Mouse (Mus musculus) testis, adult 2 months (tissue): ENCODE data around the gene Gm11127. TPM values are rescaled to one million over a fixed set of nuclear protein-coding genes. Genes with fewer than 3 reads are reported as not detected.
"Not testable (repeated sequence)": the region's sequence is repeated elsewhere in the genome, so short reads cannot be mapped to it uniquely, and the experiment has no call there.

ENCODE experiments used
- H3K27ac ChIP-seq: fragments of 200-500 bp; 2 replicates; pipeline ENCODE4 v1.5.1; 2012; ENCODE audit warnings: low read depth, low read length; ENCODE audit not compliant: control insufficient read depth, insufficient read depth
- H3K27me3 ChIP-seq: fragments of 200-500 bp; 2 replicates; pipeline ENCODE4 v1.6.1; 2012; ENCODE audit warnings: mild to moderate bottlenecking, low read length, moderate library complexity; ENCODE audit not compliant: control insufficient read depth, insufficient read depth
- H3K36me3 ChIP-seq: fragments of 200-500 bp; 2 replicates; pipeline ENCODE4 v1.6.1; 2012; ENCODE audit warnings: mild to moderate bottlenecking, low read length; ENCODE audit not compliant: control insufficient read depth, insufficient read depth
- H3K4me1 ChIP-seq: fragments of 200-500 bp; 2 replicates; pipeline ENCODE4 v1.6.1; 2012; ENCODE audit warnings: low read length; ENCODE audit not compliant: control insufficient read depth, insufficient read depth
- H3K4me3 ChIP-seq: fragments of 200-500 bp; 2 replicates; pipeline ENCODE4 v1.5.1; 2012; ENCODE audit warnings: low read depth, mild to moderate bottlenecking, low read length, moderate library complexity, mixed read lengths; ENCODE audit not compliant: control insufficient read depth
- CTCF ChIP-seq: fragments of 200-500 bp; IDR thresholded peaks from 2 replicates; pipeline ENCODE4 v1.5.1; 2012; ENCODE audit warnings: low read depth, mild to moderate bottlenecking, inconsistent platforms, low read length, moderate library complexity; ENCODE audit not compliant: control insufficient read depth, insufficient read depth, insufficient replicate concordance
- POLR2A ChIP-seq: fragments of 200-500 bp; IDR thresholded peaks from 2 replicates; pipeline ENCODE4 v1.6.1; 2012; ENCODE audit warnings: low read depth, mild to moderate bottlenecking, inconsistent platforms, low read length, moderate library complexity; ENCODE audit not compliant: control insufficient read depth
- polyA plus RNA-seq: library from polyadenylated mRNA; depleted of rRNA; stranded (reverse); fragments of >200 nt; gene quantifications from 2 replicates; pipeline ENCODE4 v1.2.3, GENCODE M21; 2012

Gm11127 gene
- polyA plus RNA-seq, 1 experiment = 0.22 TPM

- not testable (repeated sequence) for H3K27me3 ChIP-seq, H3K36me3 ChIP-seq, H3K4me1 ChIP-seq
Measured at GRCm38 (mm10) chr17:36034524-36034923, 23.6 kb downstream of the Gm11127 start.

DNA sequence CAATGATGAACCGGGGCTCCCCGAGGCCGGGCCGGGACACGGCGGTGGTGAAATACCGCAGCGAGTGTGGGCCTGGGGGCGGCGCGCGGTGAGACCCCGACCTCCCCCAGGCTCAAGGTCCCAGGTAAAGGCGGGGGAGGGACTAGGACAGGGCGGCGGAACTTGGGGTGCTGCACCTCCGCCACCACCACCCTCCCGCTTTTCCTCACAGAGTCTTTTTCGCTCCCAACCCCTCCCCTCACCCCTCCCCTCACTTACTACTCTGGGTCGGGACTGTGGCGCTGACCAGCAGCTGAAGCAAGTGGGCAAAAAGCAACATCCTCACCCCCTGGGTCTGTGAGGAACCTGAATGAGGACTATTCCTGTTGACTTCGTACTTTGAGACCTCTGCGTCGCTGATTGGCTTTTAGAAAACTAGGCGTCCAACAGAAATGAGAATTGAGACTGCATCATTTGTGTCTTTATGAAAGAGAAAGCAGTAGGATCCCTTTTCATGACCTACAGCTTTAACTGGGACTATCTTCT, 25.8 kb downstream of the Gm11127 start, which contains the start of gene H2-T23:
TSS of gene H2-T23 (minus strand) at position 505 of the 525 bp plus-strand sequence.
- not testable (repeated sequence) for H3K27me3 ChIP-seq, H3K27ac ChIP-seq

More at GRCm38 (mm10) chr17:36034524-36034923, 23.6 kb downstream of the Gm11127 start:
- not testable (repeated sequence) for H3K27ac ChIP-seq, H3K4me3 ChIP-seq

GRCm38 (mm10) chr17:36031583-36032331, 26.4 kb downstream of the Gm11127 start:
- H3K27me3 ChIP-seq, H3K36me3 ChIP-seq, H3K4me1 ChIP-seq, H3K27ac ChIP-seq: not testable (repeated sequence)
- peak overlapping the region; percentile 58 for H3K4me3 ChIP-seq
- TF ChIP-seq CTCF = 0 out of 2 replicates have a peak, but pooled peaks have one; percentile 11

More for the DNA sequence above, 25.8 kb downstream of the Gm11127 start, which contains the start of gene H2-T23:
- not testable (repeated sequence) for H3K36me3 ChIP-seq, H3K4me1 ChIP-seq
- H3K4me3 ChIP-seq = peak within 1 kb of the TSS; percentile 58

DNA sequence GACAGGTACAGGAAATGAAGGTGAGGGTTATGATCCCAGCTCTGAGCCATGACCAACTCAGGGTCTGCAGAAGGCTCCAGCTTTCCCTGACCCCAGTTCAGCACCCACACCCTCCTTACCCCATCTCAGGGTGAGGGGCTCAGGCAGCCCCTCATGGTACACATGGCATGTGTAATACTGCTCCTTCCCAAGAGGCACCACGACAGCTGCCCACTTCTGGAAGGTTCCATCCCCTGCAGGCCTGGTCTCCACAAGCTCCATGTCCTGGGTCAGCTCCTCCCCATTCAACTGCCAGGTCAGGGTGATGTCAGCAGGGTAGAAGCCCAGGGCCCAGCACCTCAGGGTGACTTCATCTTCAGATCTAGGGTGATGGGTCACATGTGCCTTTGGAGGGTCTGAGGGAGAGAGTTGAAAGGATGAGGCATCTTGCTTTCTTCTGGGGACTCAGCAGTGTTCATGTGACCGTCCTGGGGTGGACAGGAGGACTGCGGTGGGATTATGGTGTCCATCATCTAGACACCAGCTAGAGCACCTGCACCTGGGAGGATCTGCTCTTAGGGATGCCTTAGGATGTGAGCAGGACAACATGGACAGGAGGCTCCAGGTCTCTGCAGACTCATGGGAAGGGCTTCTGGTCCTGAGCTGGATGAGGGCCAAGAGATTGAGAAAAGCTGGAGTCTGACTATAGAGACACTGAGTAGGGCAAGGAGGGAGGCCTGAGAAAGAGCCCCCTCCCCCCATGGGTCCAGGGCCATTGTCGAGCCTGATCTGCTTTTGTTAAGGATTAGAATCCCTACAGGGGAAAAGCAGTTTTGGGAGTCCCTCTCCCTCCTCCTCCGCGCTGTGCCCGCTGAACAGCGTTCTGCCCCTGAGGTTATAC, 27.2 kb downstream of the Gm11127 start:
- H3K36me3 ChIP-seq, H3K4me3 ChIP-seq, H3K27ac ChIP-seq, H3K4me1 ChIP-seq, H3K27me3 ChIP-seq: not testable (repeated sequence)

DNA sequence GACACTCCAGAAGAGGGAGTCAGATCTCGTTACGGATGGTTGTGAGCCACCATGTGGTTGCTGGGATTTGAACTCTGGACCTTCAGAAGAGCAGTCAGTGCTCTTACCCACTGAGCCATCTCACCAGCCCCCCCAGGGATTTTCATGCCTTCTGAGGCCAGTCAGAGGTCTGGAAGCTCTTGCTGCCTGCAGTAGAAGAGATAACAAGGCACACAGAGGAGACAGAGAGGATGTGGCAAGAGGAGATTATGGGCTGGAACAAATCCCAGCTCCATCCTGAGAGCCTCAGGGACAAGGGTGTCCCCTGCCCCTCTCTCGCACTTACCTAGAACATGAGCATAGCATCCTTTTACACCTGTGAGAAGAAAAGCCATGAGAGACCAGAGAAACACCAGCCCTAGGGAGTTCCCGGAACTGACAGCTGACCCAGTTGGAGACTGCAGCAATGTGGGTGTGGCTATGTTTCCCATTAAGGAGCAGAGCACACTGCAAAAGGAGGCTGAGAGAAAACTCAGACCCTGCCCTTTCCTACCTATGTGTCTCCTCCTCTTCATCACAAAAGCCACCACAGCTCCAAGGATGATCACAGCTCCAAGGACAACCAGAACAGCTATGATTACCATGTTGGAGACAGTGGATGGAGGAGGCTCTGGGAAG, 28.0 kb downstream of the Gm11127 start:
- H3K4me3 ChIP-seq, H3K36me3 ChIP-seq, H3K27me3 ChIP-seq, H3K27ac ChIP-seq, H3K4me1 ChIP-seq: not testable (repeated sequence)

DNA sequence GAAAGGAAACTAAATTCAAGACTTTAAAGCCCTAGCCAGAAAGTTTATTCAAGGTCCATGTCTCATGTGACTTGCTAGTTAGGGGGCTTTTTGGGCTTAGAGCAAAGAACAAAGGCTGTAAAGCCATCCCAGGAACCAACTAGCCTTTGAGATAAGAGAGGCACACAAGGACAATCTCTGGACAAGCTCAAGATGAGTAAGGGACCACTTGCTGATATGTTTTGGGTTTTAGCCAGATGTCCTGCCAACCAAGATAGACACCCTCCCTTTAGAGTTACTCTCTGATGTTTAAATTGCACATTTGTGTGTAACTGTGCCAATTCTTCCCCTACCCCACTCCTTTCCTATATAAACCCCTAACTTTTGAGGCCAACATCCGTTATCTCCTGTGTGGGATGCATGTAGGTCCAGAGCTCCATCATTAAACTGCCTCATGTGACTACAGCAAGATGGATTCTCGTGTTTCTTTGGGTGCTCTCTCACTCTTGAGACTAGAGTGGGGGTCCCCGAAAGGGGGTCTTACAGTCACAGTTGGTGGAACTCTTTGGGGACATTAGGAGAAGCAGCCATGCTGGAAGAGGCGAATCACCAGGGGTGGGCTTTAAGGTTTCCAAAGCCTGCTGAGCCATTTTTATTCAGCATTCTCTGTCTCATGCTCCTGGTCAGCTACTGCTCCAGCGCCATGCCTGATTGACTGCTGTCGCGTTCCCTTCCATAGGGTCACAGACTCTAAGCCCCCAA, 29.1 kb downstream of the Gm11127 start:
- no peak overlapping the region for H3K4me3 ChIP-seq
- TF ChIP-seq CTCF = no peak
- no peak for TF ChIP-seq POLR2A
- no peaks in the 10 kb centered on the region for H3K36me3 ChIP-seq
- H3K4me1 ChIP-seq = no peaks in the 10 kb centered on the region; the same call in 1 of the 2 replicates
- no peak overlapping the region for H3K27ac ChIP-seq
- no peaks in the 10 kb centered on the region for H3K27me3 ChIP-seq

GRCm38 (mm10) chr17:36027663-36028062, 30.5 kb downstream of the Gm11127 start:
- H3K27ac ChIP-seq = no peak overlapping the region
- TF ChIP-seq POLR2A (no peak), CTCF (no peak)
- H3K27me3 ChIP-seq = no peaks in the 10 kb centered on the region
- no peaks in the 10 kb centered on the region for H3K36me3 ChIP-seq
- H3K4me1 ChIP-seq = no peaks in the 10 kb centered on the region; the same call in 1 of the 2 replicates
- H3K4me3 ChIP-seq = no peak overlapping the region
